Mouse (Mus musculus) hindbrain, embryonic 12.5 days (tissue): ENCODE measurements at regions not wholly inside any gene's neighbourhood (a gene's known extent, or its start where the extent isn't known, plus 50 kb on each side); places are given as distances from the start of the nearest gene placed in this dataset.
A peak's percentile ranks its signal among the peaks of the same experiment; 100 is the strongest.

Experiments used
- ATAC-seq: fragments of 200-750 bp; cut with Nextera tagmentation; 2 replicates; pipeline ENCODE4 v1.8.0; 2017; ENCODE audit warnings: moderate TSS enrichment; ENCODE audit not compliant: low FRiP score
- H3K27ac ChIP-seq: fragments of 300-500 bp; sonication (generic); 2 replicates; pipeline ENCODE4 v1.5.1; 2016; ENCODE audit warnings: mild to moderate bottlenecking
- H3K27me3 ChIP-seq: fragments of 300-500 bp; sonication (generic); 2 replicates; pipeline ENCODE4 v1.6.1; 2016; ENCODE audit warnings: mild to moderate bottlenecking
- H3K36me3 ChIP-seq: fragments of 300-500 bp; sonication (generic); 2 replicates; pipeline ENCODE4 v1.6.1; 2016; ENCODE audit warnings: mild to moderate bottlenecking
- H3K4me1 ChIP-seq: fragments of 300-500 bp; sonication (generic); 2 replicates; pipeline ENCODE4 v1.6.1; 2016
- H3K4me2 ChIP-seq: fragments of 300-500 bp; sonication (generic); replicated peaks from 2 replicates; pipeline ENCODE4 v1.6.1; 2016; ENCODE audit warnings: mild to moderate bottlenecking
- H3K4me3 ChIP-seq: fragments of 300-500 bp; sonication (generic); 2 replicates; pipeline ENCODE4 v1.5.1; 2016; ENCODE audit warnings: mild to moderate bottlenecking
- H3K9ac ChIP-seq: fragments of 300-500 bp; sonication (generic); 2 replicates; pipeline ENCODE4 v1.6.1; 2016; ENCODE audit warnings: mild to moderate bottlenecking, moderate library complexity
- H3K9me3 ChIP-seq: fragments of 300-500 bp; sonication (generic); replicated peaks from 2 replicates; pipeline ENCODE4 v1.6.1; 2016; ENCODE audit warnings: mild to moderate bottlenecking
- WGBS: fragments of 180-500 bp; shearing (Covaris S2); methylation state at CpG from one replicate; pipeline ENCODE4 v1.1.7; 2016; 5-methylcytosine and 5-hydroxymethylcytosine counted together

- Histone ChIP-seq H3K4me3 (no peak overlapping the region), H3K4me1 (no peaks in the 10 kb centered on the region), H3K27me3 (no peaks in the 10 kb centered on the region), H3K4me2 (no peak overlapping the region), H3K36me3 (no peaks in the 10 kb centered on the region), H3K9ac (no peak overlapping the region), H3K27ac (no peak overlapping the region), H3K9me3 (no peaks in the 10 kb centered on the region)
- 58% methylated on average over 3 of the region's 3 CpGs for WGBS
- no peak for ATAC-seq
These were observed 336.3 kb upstream of the Tgfbr2 start for GRCm38 (mm10) chr9:116511450-116511849.

GRCm38 (mm10) chr9:116507756-116508155, 332.6 kb upstream of the Tgfbr2 start:
- H3K27me3 ChIP-seq, result no peaks in the 10 kb centered on the region
- H3K4me1 ChIP-seq, result no peaks in the 10 kb centered on the region
- no peak for ATAC-seq
- H3K4me3 ChIP-seq, result no peak overlapping the region
- H3K4me2 ChIP-seq, result no peak overlapping the region
- no peaks in the 10 kb centered on the region for H3K36me3 ChIP-seq
- no peaks in the 10 kb centered on the region for H3K9me3 ChIP-seq
- 85% methylated on average over 5 of the region's 5 CpGs for whole genome bisulfite sequencing
- no peak overlapping the region for H3K27ac ChIP-seq
- no peak overlapping the region for H3K9ac ChIP-seq

- Histone ChIP-seq H3K9ac (no peak overlapping the region), H3K4me2 (no peak overlapping the region), H3K36me3 (no peaks in the 10 kb centered on the region), H3K27ac (no peak overlapping the region), H3K4me3 (no peak overlapping the region), H3K4me1 (no peaks in the 10 kb centered on the region), H3K27me3 (no peaks in the 10 kb centered on the region), H3K9me3 (no peaks in the 10 kb centered on the region)
- ATAC-seq, result no peak
- 61% methylated on average over 5 of the region's 5 CpGs for WGBS
These were observed 327.7 kb upstream of the Tgfbr2 start for GRCm38 (mm10) chr9:116502831-116503230.

- no peaks in the 10 kb centered on the region for H3K27me3 ChIP-seq
- H3K9me3 ChIP-seq, result no peaks in the 10 kb centered on the region
- no peak overlapping the region for H3K27ac ChIP-seq
- H3K4me2 ChIP-seq, result no peak overlapping the region
- H3K36me3 ChIP-seq, result no peaks in the 10 kb centered on the region
- 83% methylated on average over 3 of the region's 3 CpGs for WGBS
- no peak overlapping the region for H3K4me3 ChIP-seq
- H3K9ac ChIP-seq, result no peak overlapping the region
- ATAC-seq, result no peak
- H3K4me1 ChIP-seq, result no peaks in the 10 kb centered on the region
These were observed 325.8 kb upstream of the Tgfbr2 start for GRCm38 (mm10) chr9:116500951-116501350.

GRCm38 (mm10) chr9:116491227-116491626, 316.1 kb upstream of the Tgfbr2 start:
- H3K36me3 ChIP-seq, result no peaks in the 10 kb centered on the region
- no peaks in the 10 kb centered on the region; the same call in none of the 2 replicates for H3K9me3 ChIP-seq
- no peak overlapping the region for H3K4me3 ChIP-seq
- no peak for ATAC-seq
- 86% methylated on average over 2 of the region's 2 CpGs for WGBS
- no peak overlapping the region for H3K9ac ChIP-seq
- no peaks in the 10 kb centered on the region for H3K27me3 ChIP-seq
- no peak overlapping the region for H3K27ac ChIP-seq
- H3K4me2 ChIP-seq, result no peak overlapping the region
- no peaks in the 10 kb centered on the region for H3K4me1 ChIP-seq

- no peaks in the 10 kb centered on the region for H3K36me3 ChIP-seq
- H3K4me2 ChIP-seq, result no peak overlapping the region
- ATAC-seq, result no peak
- H3K9ac ChIP-seq, result no peak overlapping the region
- no peaks in the 10 kb centered on the region for H3K27me3 ChIP-seq
- H3K27ac ChIP-seq, result no peak overlapping the region
- no peaks in the 10 kb centered on the region for H3K4me1 ChIP-seq
- no peak overlapping the region for H3K4me3 ChIP-seq
- no peaks in the 10 kb centered on the region; the same call in none of the 2 replicates for H3K9me3 ChIP-seq
- 64% methylated on average over 4 of the region's 4 CpGs for WGBS
These were observed 314.6 kb upstream of the Tgfbr2 start for GRCm38 (mm10) chr9:116489787-116490186.

- 0 out of 2 replicates have a peak, but pooled peaks have one; percentile 29 for ATAC-seq
- Histone ChIP-seq H3K4me3 (no peak overlapping the region), H3K9me3 (no peaks in the 10 kb centered on the region; the same call in none of the 2 replicates), H3K27me3 (no peaks in the 10 kb centered on the region), H3K27ac (no peak overlapping the region), H3K4me2 (no peak overlapping the region), H3K9ac (no peak overlapping the region), H3K4me1 (no peaks in the 10 kb centered on the region), H3K36me3 (no peaks in the 10 kb centered on the region)
- WGBS, result 80% methylated on average over 5 of the region's 5 CpGs
These were observed 314.1 kb upstream of the Tgfbr2 start for GRCm38 (mm10) chr9:116489273-116489672.

- Histone ChIP-seq H3K27me3 (no peaks in the 10 kb centered on the region), H3K4me3 (no peak overlapping the region), H3K4me2 (no peak overlapping the region), H3K27ac (no peak overlapping the region), H3K4me1 (no peaks in the 10 kb centered on the region), H3K9me3 (no peaks in the 10 kb centered on the region), H3K36me3 (no peaks in the 10 kb centered on the region), H3K9ac (no peak overlapping the region)
- no peak for ATAC-seq
- 79% methylated on average over 3 of the region's 3 CpGs for WGBS
These were observed 302.1 kb upstream of the Tgfbr2 start for GRCm38 (mm10) chr9:116477309-116477708.

GRCm38 (mm10) chr9:116475206-116475955, 300.2 kb upstream of the Tgfbr2 start:
- no peak overlapping the region for H3K9ac ChIP-seq
- no peak overlapping the region for H3K4me2 ChIP-seq
- ATAC-seq, result no peak
- no peaks in the 10 kb centered on the region for H3K36me3 ChIP-seq
- no peaks in the 10 kb centered on the region for H3K9me3 ChIP-seq
- H3K27me3 ChIP-seq, result no peaks in the 10 kb centered on the region
- H3K4me3 ChIP-seq, result no peak overlapping the region
- no peaks in the 10 kb centered on the region for H3K4me1 ChIP-seq
- no peak overlapping the region for H3K27ac ChIP-seq
- WGBS, result 82% methylated on average over 12 of the region's 12 CpGs

GRCm38 (mm10) chr9:116472855-116473254, 297.7 kb upstream of the Tgfbr2 start:
- Histone ChIP-seq H3K4me2 (no peak overlapping the region), H3K36me3 (no peaks in the 10 kb centered on the region), H3K4me3 (no peak overlapping the region), H3K9me3 (no peaks in the 10 kb centered on the region), H3K27ac (no peak overlapping the region), H3K9ac (no peak overlapping the region), H3K4me1 (peaks cover 9% of the 10 kb centered on the region; the same call in 1 of the 2 replicates), H3K27me3 (no peaks in the 10 kb centered on the region)
- no peak for ATAC-seq
- 81% methylated on average over 4 of the region's 4 CpGs for WGBS

GRCm38 (mm10) chr9:116468569-116469250, 293.6 kb upstream of the Tgfbr2 start:
- no peaks in the 10 kb centered on the region for H3K36me3 ChIP-seq
- H3K4me1 ChIP-seq, result peaks cover 9% of the 10 kb centered on the region; the same call in 1 of the 2 replicates
- no peaks in the 10 kb centered on the region for H3K9me3 ChIP-seq
- H3K27me3 ChIP-seq, result no peaks in the 10 kb centered on the region
- no peak overlapping the region for H3K9ac ChIP-seq
- ATAC-seq, result no peak
- 47% methylated on average over 10 of the region's 10 CpGs for WGBS
- no peak overlapping the region for H3K4me3 ChIP-seq
- H3K27ac ChIP-seq, result peak overlapping the region; percentile 62
- no peak overlapping the region; the same call in 1 of the 2 replicates for H3K4me2 ChIP-seq

- Histone ChIP-seq H3K36me3 (no peaks in the 10 kb centered on the region), H3K27ac (no peak overlapping the region), H3K4me3 (no peak overlapping the region), H3K9me3 (no peaks in the 10 kb centered on the region; the same call in 1 of the 2 replicates), H3K4me1 (peaks cover 9% of the 10 kb centered on the region; the same call in 1 of the 2 replicates), H3K4me2 (no peak overlapping the region), H3K27me3 (no peaks in the 10 kb centered on the region), H3K9ac (no peak overlapping the region)
- 91% methylated on average over 7 of the region's 7 CpGs for WGBS
- no peak for ATAC-seq
These were observed 291.2 kb upstream of the Tgfbr2 start for GRCm38 (mm10) chr9:116466336-116466735.
